Mouse (Mus musculus): ENCODE measurements around the gene Schip1. TPM values are rescaled to one million over a fixed set of nuclear protein-coding genes. Genes with fewer than 3 reads are reported as not detected.

Schip1 gene
- polyA plus RNA-seq, 1 experiment from 2014 or later = 188 TPM

DNA sequence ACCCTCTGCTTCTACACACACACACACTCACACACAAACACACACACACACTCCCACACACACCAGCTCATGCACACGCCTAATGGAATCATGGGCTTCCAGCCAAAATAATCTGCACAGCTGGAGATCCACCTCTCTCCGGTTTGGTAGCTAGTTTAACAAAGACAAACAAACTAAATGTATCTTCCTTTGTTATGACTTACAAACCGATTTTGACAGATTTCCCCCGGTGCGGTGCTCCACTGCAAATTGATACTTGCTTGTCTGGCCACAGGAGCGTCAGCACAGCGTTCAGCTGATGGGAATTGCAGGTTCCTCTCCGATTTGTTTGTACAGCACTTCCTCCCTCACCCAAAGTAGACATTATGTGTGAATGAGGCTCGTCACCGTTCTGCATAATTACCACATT, 310.5 kb downstream of the Schip1 start:
- Histone ChIP-seq H3K9ac (replicated peaks; ENCODE audit: low read depth, low read length) (no peak overlapping the region), H3K27ac (ENCODE audit: low read depth, low read length) (no peak overlapping the region)

DNA sequence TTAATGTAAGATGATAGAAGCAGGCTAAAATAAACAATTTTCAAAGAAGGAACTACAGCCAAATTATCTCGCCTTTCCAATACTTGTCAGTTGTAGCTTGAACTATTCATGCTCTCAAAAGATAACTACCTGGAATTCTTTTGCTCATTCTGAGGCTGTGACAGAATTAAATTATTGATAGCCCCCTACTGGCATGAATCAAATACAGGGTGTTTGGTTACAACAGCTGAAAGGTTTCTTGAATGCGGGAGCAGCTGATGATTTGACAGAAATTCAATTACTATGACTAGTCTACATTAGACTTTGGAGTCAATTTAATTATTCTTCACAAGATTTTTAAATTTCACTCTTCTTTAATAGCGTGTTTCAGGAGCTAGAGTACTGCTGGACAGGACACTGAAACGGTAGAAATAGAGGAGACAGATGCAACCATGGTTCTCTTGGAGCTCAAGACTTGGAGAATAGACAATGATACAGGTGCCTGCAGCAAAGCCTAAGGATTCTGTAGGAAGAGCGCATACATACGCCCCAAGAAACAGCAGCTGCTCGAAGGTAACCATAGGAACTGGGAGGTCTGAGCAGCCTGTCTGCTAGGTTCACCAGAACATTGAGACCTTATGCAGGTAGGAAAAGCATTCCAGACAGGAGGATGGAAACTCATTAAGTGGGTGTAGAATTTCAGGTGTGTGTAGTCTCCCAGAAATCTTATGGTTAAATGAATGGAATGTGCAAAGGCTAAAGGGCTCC, 313.0 kb downstream of the Schip1 start:
- no peak overlapping the region for H3K4me3 ChIP-seq (ENCODE audit: low read depth, low read length)
- H3K27ac ChIP-seq (ENCODE audit: low read depth, low read length) = no peak overlapping the region
- no peak for ATAC-seq (ENCODE audit: low read depth)
- H3K4me2 ChIP-seq (ENCODE audit: low read depth, low read length) = no peak overlapping the region
- H3K4me1 ChIP-seq (ENCODE audit: control insufficient read depth, insufficient read depth, low read length) = 0 out of 2 replicates have a peak, but pooled peaks cover 6% of the 10 kb centered on the region
- H3K9ac ChIP-seq (replicated peaks; ENCODE audit: low read depth, low read length) = no peak overlapping the region
- WGBS = 78% methylated on average over 7 of the region's 7 CpGs
- no peaks in the 10 kb centered on the region for H3K9me3 ChIP-seq (ENCODE audit: control insufficient read depth, low read length)
- no peaks in the 10 kb centered on the region for H3K36me3 ChIP-seq (ENCODE audit: control insufficient read depth, insufficient read depth, low read length)
- H3K27me3 ChIP-seq (ENCODE audit: control insufficient read depth, insufficient read depth, low read length) = no peaks in the 10 kb centered on the region

More for the DNA sequence above, 310.5 kb downstream of the Schip1 start:
- Histone ChIP-seq H3K4me2 (ENCODE audit: low read depth, low read length) (no peak overlapping the region), H3K4me1 (ENCODE audit: control insufficient read depth, insufficient read depth, low read length) (0 out of 2 replicates have a peak, but pooled peaks cover 6% of the 10 kb centered on the region), H3K9me3 (ENCODE audit: control insufficient read depth, low read length) (no peaks in the 10 kb centered on the region), H3K36me3 (ENCODE audit: control insufficient read depth, insufficient read depth, low read length) (no peaks in the 10 kb centered on the region), H3K27me3 (ENCODE audit: control insufficient read depth, insufficient read depth, low read length) (no peaks in the 10 kb centered on the region), H3K4me3 (ENCODE audit: low read depth, low read length) (no peak overlapping the region)
- 46% methylated on average over 10 of the region's 10 CpGs for WGBS
- no peak for ATAC-seq (ENCODE audit: low read depth)

DNA sequence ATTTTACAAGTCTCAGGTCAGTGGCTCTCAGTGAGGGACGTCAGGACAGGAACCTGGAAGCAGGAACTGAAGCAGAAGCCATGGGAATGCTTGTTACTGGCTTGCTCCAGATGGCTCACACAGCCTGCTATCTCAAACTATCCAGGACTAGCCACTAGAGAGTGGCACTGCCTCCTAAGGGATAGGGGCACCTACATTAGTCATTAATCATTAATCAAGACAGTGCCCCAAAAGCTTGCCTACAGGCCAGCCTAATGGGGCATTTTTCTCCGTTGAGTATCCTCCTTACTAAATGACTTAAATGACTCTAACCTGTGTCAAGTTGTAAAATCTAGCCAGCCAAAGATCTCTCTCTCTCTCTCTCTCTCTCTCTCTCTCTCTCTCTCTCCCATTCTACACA, 314.2 kb downstream of the Schip1 start:
- Histone ChIP-seq H3K27me3 (ENCODE audit: control insufficient read depth, insufficient read depth, low read length) (no peaks in the 10 kb centered on the region), H3K9ac (replicated peaks; ENCODE audit: low read depth, low read length) (no peak overlapping the region), H3K4me1 (ENCODE audit: control insufficient read depth, insufficient read depth, low read length) (0 out of 2 replicates have a peak, but pooled peaks cover 6% of the 10 kb centered on the region), H3K4me3 (ENCODE audit: low read depth, low read length) (no peak overlapping the region), H3K9me3 (ENCODE audit: control insufficient read depth, low read length) (no peaks in the 10 kb centered on the region), H3K27ac (ENCODE audit: low read depth, low read length) (no peak overlapping the region), H3K4me2 (ENCODE audit: low read depth, low read length) (no peak overlapping the region), H3K36me3 (ENCODE audit: control insufficient read depth, insufficient read depth, low read length) (no peaks in the 10 kb centered on the region)
- WGBS = 50% methylated on average over 2 of the region's 2 CpGs
- ATAC-seq (ENCODE audit: low read depth) = no peak

DNA sequence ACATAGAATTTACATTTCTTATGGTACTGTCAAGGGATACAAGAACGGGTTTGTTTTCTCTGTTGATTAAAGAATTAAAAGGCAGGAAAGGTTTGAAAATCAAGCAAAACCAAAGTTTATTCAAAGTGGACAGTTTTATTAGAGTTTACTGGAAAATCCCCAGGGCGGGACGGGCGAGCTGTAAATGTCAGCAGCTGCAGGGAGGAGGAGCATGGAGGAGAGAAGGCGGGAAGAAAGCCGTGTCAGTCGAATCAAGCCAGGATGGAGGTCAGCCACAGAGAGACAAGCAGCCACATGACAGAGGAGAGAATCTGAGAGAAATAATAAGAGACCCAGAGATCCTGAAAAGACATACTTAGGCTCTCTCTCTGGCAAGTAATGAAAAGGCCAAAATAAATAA, 314.6 kb downstream of the Schip1 start:
- Histone ChIP-seq H3K4me2 (ENCODE audit: low read depth, low read length) (no peak overlapping the region), H3K27me3 (ENCODE audit: control insufficient read depth, insufficient read depth, low read length) (no peaks in the 10 kb centered on the region)
- 19% methylated on average over 7 of the region's 7 CpGs for WGBS

DNA sequence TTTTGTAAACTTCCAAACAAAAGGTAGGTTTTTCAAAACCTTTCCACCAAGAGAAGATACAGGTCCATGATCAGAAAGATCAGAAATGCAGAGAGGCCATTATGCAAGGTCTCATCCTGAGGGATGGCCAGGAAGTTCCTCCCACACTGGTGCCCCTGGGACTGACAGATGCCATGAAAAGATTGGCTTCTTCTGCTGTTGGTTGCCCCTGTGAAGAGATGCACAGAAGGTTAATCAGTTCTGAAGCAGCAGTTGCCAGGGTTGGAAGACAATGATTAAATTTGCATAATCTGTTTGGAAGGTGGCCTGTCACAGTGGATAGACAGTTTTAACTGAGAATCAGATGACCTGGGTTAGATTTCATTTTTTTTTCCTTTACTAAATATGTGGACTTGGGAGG, 319.1 kb downstream of the Schip1 start:
- Histone ChIP-seq H3K36me3 (ENCODE audit: control insufficient read depth, insufficient read depth, low read length) (no peaks in the 10 kb centered on the region), H3K9ac (replicated peaks; ENCODE audit: low read depth, low read length) (no peak overlapping the region)
- ATAC-seq (ENCODE audit: low read depth) = no peak

More for the DNA sequence above, 314.6 kb downstream of the Schip1 start:
- H3K4me1 ChIP-seq (ENCODE audit: control insufficient read depth, insufficient read depth, low read length) = 0 out of 2 replicates have a peak, but pooled peaks cover 6% of the 10 kb centered on the region
- H3K36me3 ChIP-seq (ENCODE audit: control insufficient read depth, insufficient read depth, low read length) = no peaks in the 10 kb centered on the region
- H3K9ac ChIP-seq (replicated peaks; ENCODE audit: low read depth, low read length) = no peak overlapping the region
- ATAC-seq (ENCODE audit: low read depth) = no peak
- no peaks in the 10 kb centered on the region for H3K9me3 ChIP-seq (ENCODE audit: control insufficient read depth, low read length)
- H3K27ac ChIP-seq (ENCODE audit: low read depth, low read length) = no peak overlapping the region
- no peak overlapping the region for H3K4me3 ChIP-seq (ENCODE audit: low read depth, low read length)

DNA sequence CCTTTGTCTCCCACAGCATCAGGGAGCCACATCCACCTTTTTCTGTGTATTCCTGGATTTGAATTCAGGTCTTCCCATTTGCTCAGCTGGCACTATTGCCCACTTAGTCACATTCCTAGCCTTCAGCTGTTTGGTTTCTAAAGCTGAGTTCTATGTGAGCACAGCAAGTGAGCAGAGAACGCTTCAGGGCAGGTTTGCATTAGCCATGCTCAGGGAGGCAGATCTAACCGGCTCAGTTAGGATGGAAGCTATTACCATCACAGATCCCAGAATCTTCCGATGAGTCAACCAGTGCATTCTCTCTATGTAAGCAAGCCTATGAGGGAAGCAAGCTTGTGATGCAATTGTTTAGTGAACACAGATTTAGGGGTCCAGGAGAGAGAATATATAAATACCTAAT, 320.9 kb downstream of the Schip1 start:
- no peaks in the 10 kb centered on the region for H3K36me3 ChIP-seq (ENCODE audit: control insufficient read depth, insufficient read depth, low read length)
- H3K4me3 ChIP-seq (ENCODE audit: low read depth, low read length) = no peak overlapping the region
- H3K4me2 ChIP-seq (ENCODE audit: low read depth, low read length) = no peak overlapping the region
- H3K9ac ChIP-seq (replicated peaks; ENCODE audit: low read depth, low read length) = no peak overlapping the region
- H3K9me3 ChIP-seq (ENCODE audit: control insufficient read depth, low read length) = no peaks in the 10 kb centered on the region
- H3K27me3 ChIP-seq (ENCODE audit: control insufficient read depth, insufficient read depth, low read length) = no peaks in the 10 kb centered on the region
- H3K27ac ChIP-seq (ENCODE audit: low read depth, low read length) = no peak overlapping the region
- no peaks in the 10 kb centered on the region for H3K4me1 ChIP-seq (ENCODE audit: control insufficient read depth, insufficient read depth, low read length)
- no peak for ATAC-seq (ENCODE audit: low read depth)
- WGBS = 78% methylated on average over 3 of the region's 3 CpGs

More for the DNA sequence above, 319.1 kb downstream of the Schip1 start:
- Histone ChIP-seq H3K4me1 (ENCODE audit: control insufficient read depth, insufficient read depth, low read length) (no peaks in the 10 kb centered on the region), H3K27ac (ENCODE audit: low read depth, low read length) (no peak overlapping the region), H3K9me3 (ENCODE audit: control insufficient read depth, low read length) (no peaks in the 10 kb centered on the region), H3K27me3 (ENCODE audit: control insufficient read depth, insufficient read depth, low read length) (no peaks in the 10 kb centered on the region), H3K4me2 (ENCODE audit: low read depth, low read length) (no peak overlapping the region), H3K4me3 (ENCODE audit: low read depth, low read length) (no peak overlapping the region)

DNA sequence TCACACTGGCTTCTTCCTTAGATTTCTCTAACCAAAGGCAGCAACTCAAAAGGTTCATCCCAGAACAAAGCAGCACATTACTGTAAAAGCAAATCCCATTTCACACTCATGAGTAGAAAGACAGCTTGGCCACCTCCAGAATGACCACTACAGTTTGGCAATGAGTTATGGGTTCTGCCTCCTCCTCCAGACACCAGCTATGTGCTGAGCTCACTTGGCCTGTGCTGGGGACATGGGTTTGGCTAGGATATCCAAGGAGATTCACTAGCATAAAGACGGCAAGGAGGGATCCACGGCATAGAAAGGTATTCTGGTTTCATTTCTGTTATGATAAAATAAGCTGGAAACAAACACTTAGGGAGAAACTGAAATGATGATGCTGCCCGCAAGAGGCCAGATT, 323.4 kb downstream of the Schip1 start:
- H3K4me3 ChIP-seq (ENCODE audit: low read depth, low read length) = no peak overlapping the region
- no peaks in the 10 kb centered on the region for H3K27me3 ChIP-seq (ENCODE audit: control insufficient read depth, insufficient read depth, low read length)
- no peaks in the 10 kb centered on the region for H3K36me3 ChIP-seq (ENCODE audit: control insufficient read depth, insufficient read depth, low read length)
- H3K27ac ChIP-seq (ENCODE audit: low read depth, low read length) = no peak overlapping the region
- no peak overlapping the region for H3K4me2 ChIP-seq (ENCODE audit: low read depth, low read length)
- WGBS = 97% methylated on average over 3 of the region's 3 CpGs
- no peaks in the 10 kb centered on the region for H3K9me3 ChIP-seq (ENCODE audit: control insufficient read depth, low read length)
- no peak for ATAC-seq (ENCODE audit: low read depth)
- H3K4me1 ChIP-seq (ENCODE audit: control insufficient read depth, insufficient read depth, low read length) = no peaks in the 10 kb centered on the region
- H3K9ac ChIP-seq (replicated peaks; ENCODE audit: low read depth, low read length) = no peak overlapping the region

DNA sequence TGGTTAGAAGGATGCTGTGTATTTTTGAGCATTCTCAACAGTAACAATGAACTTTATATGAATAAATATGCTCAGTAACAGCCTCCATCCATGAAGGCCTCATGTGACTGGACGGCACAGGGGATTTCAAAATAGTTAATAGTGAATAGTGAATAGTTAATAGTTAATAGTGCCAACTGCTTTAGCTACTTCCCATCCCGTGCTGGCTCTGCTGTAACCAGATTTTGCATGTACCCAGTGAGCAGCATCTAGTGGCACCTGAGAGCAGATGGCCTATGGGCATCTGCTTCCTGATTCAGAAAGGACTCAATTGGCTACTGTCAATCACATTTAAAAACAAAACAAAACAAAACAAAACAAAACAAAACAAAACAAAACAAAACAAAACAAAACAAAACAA, 329.0 kb downstream of the Schip1 start:
- H3K27ac ChIP-seq (ENCODE audit: low read depth, low read length) = no peak overlapping the region
- no peak overlapping the region for H3K9ac ChIP-seq (replicated peaks; ENCODE audit: low read depth, low read length)
- no peak overlapping the region for H3K4me2 ChIP-seq (ENCODE audit: low read depth, low read length)
- no peaks in the 10 kb centered on the region for H3K36me3 ChIP-seq (ENCODE audit: control insufficient read depth, insufficient read depth, low read length)
- H3K9me3 ChIP-seq (ENCODE audit: control insufficient read depth, low read length) = no peaks in the 10 kb centered on the region
- no peaks in the 10 kb centered on the region for H3K27me3 ChIP-seq (ENCODE audit: control insufficient read depth, insufficient read depth, low read length)
- no peaks in the 10 kb centered on the region for H3K4me1 ChIP-seq (ENCODE audit: control insufficient read depth, insufficient read depth, low read length)
- H3K4me3 ChIP-seq (ENCODE audit: low read depth, low read length) = no peak overlapping the region
- WGBS = 79% methylated on average over 2 of the region's 2 CpGs
- no peak for ATAC-seq (ENCODE audit: low read depth)

DNA sequence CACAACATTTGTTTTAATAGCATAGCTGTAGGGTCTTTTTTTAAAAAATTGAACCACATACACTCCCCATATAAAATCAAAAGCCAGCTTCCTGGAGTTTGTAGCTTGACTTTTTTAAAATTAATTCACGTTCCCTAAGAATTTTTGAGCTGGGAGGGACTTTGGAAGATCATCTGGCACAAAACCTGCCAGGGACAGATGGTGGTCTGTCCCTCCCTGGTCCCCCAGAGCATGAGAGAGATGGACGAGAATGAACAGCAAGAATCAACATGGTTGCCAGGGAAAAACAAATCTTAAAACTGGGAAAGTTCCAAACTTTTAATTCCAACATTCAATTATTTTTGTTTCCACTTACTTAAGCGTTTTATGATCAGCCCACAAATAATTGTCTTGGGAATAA, 334.1 kb downstream of the Schip1 start:
- ATAC-seq (ENCODE audit: low read depth) = no peak

More for the DNA sequence above, 334.1 kb downstream of the Schip1 start:
- Histone ChIP-seq H3K9ac (replicated peaks; ENCODE audit: low read depth, low read length) (no peak overlapping the region), H3K27ac (ENCODE audit: low read depth, low read length) (no peak overlapping the region), H3K9me3 (ENCODE audit: control insufficient read depth, low read length) (no peaks in the 10 kb centered on the region), H3K4me2 (ENCODE audit: low read depth, low read length) (no peak overlapping the region), H3K4me3 (ENCODE audit: low read depth, low read length) (no peak overlapping the region), H3K27me3 (ENCODE audit: control insufficient read depth, insufficient read depth, low read length) (no peaks in the 10 kb centered on the region), H3K36me3 (ENCODE audit: control insufficient read depth, insufficient read depth, low read length) (no peaks in the 10 kb centered on the region), H3K4me1 (ENCODE audit: control insufficient read depth, insufficient read depth, low read length) (no peaks in the 10 kb centered on the region)
- 75% methylated on average over 3 of the region's 3 CpGs for WGBS
